Mouse (Mus musculus) heart, postnatal 0 days (tissue): Measurements from ENCODE around the gene Dgke.

Experiments
- CTCF ChIP-seq: IDR thresholded peaks from 2 replicates; pipeline ENCODE4 v1.5.1; 2016; ENCODE audit warnings: antibody characterized with exemption, control low read depth, low read depth
- EP300 ChIP-seq: IDR thresholded peaks from 2 replicates; pipeline ENCODE4 v1.6.1; 2016; ENCODE audit warnings: antibody characterized with exemption, low read depth

DNA sequence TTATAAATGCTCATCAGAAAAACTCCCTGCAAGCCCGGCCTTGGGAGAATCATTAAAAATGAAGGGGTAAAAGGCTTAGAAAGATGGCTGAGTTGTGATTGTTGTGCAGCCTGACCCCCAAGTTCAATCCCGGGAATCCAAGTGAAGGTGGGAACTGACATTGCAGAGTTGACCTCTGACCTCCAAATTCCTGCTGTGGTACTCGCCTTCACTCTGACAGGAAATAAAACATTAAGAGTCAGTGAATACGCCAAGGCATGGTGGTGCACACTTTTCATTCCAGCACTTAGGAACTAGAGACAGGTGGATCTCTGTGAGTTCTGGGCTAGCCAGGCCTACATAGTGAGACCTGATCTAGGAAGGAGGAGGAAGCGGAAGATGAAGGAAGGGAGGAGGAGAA, 61.2 kb downstream of the Dgke start:
- no peak for TF ChIP-seq EP300
- TF ChIP-seq CTCF, result no peak
